Mouse (Mus musculus) embryonic facial prominence, embryonic 12.5 days (tissue): ENCODE measurements around the gene Fndc9. TPM values are rescaled to one million over a fixed set of nuclear protein-coding genes. Genes with fewer than 3 reads are reported as not detected.

Source experiments
- ATAC-seq: fragments of 200-750 bp; cut with Nextera tagmentation; 2 replicates; pipeline ENCODE4 v1.8.0; 2017; ENCODE audit not compliant: insufficient number of reproducible peaks, insufficient read depth, low FRiP score, low TSS enrichment
- H3K27ac ChIP-seq: fragments of 300-500 bp; sonication (generic); 2 replicates; pipeline ENCODE4 v1.5.1; 2016; ENCODE audit warnings: mild to moderate bottlenecking
- H3K27me3 ChIP-seq: fragments of 300-500 bp; sonication (generic); 2 replicates; pipeline ENCODE4 v1.6.1; 2016; ENCODE audit warnings: mild to moderate bottlenecking, moderate library complexity
- H3K36me3 ChIP-seq: fragments of 300-500 bp; sonication (generic); 2 replicates; pipeline ENCODE4 v1.6.1; 2016; ENCODE audit warnings: mild to moderate bottlenecking
- H3K4me1 ChIP-seq: fragments of 300-500 bp; sonication (generic); 2 replicates; pipeline ENCODE4 v1.6.1; 2016
- H3K4me2 ChIP-seq: fragments of 300-500 bp; sonication (generic); replicated peaks from 2 replicates; pipeline ENCODE4 v1.6.1; 2016; ENCODE audit warnings: mild to moderate bottlenecking, moderate library complexity
- H3K4me3 ChIP-seq: fragments of 300-500 bp; sonication (generic); 2 replicates; pipeline ENCODE4 v1.5.1; 2016; ENCODE audit warnings: mild to moderate bottlenecking
- H3K9ac ChIP-seq: fragments of 300-500 bp; sonication (generic); 2 replicates; pipeline ENCODE4 v1.6.1; 2016; ENCODE audit warnings: mild to moderate bottlenecking, moderate library complexity
- H3K9me3 ChIP-seq: fragments of 300-500 bp; sonication (generic); 2 replicates; pipeline ENCODE4 v1.6.1; 2016; ENCODE audit warnings: mild to moderate bottlenecking, moderate library complexity
- WGBS: fragments of 180-500 bp; shearing (Covaris S2); methylation state at CpG from one replicate; pipeline ENCODE4 v1.1.7; 2016; 5-methylcytosine and 5-hydroxymethylcytosine counted together
- polyA plus RNA-seq: library from polyadenylated mRNA; unstranded; fragments of >200 nt; fragmentation: Nextera tagmentation; extraction: Ambion mirVana; gene quantifications from 2 replicates; pipeline ENCODE4 v1.2.1, GENCODE M21; 2016

Gene Fndc9
- polyA plus RNA-seq, 1 experiment from 2014 or later, result 0.12 TPM

DNA sequence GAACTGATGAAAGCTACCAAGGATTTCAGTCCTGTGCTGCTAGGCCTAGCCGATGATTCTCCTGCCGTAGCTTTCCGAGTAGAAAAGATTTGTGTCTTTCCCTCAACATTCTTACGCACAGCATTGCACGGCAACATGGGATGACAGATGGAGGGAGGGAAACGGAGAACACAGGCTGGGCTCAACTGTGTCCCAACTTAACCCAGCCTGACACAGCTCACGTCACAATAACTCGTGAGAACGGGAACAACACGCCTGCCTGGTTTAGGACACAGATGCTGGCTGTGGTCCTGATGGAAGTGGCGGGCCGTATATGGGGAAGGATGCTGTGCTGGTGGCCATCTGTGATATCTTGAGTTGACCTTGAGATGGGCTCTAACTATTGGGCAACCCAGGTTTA is 43.4 kb downstream of the Fndc9 start:
- Histone ChIP-seq H3K36me3 (peaks cover 3% of the 10 kb centered on the region; the same call in 1 of the 2 replicates), H3K9me3 (no peaks in the 10 kb centered on the region), H3K4me2 (no peak overlapping the region), H3K4me3 (no peak overlapping the region), H3K9ac (no peak overlapping the region), H3K27me3 (0 out of 2 replicates have a peak, but pooled peaks cover 2% of the 10 kb centered on the region), H3K27ac (no peak overlapping the region), H3K4me1 (no peaks in the 10 kb centered on the region)
- 93% methylated on average over 12 of the region's 12 CpGs for WGBS
- no peak for ATAC-seq

DNA sequence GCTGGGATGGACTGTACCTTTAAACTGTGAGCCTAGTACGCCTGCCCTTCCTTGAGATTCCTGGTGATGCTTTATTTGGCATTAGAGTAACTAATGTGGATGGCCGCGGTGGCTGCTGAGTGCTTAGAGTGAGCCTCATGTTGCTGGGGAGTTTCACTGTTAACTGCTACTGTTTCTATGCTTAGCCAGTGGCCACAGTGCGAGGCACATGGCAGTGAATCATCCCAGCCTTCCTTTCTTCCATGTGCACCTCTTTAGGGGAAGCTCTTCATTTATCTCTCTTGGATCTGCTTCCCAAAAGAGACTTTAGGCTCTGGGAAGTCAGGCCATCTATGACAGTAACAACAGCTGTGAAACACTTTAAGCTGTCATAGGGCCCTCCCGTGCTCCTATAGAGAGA is 47.3 kb downstream of the Fndc9 start:
- Histone ChIP-seq H3K27me3 (0 out of 2 replicates have a peak, but pooled peaks cover 2% of the 10 kb centered on the region), H3K9ac (no peak overlapping the region), H3K4me1 (0 out of 2 replicates have a peak, but pooled peaks cover 4% of the 10 kb centered on the region), H3K27ac (no peak overlapping the region), H3K36me3 (peaks cover 7% of the 10 kb centered on the region; the same call in 1 of the 2 replicates), H3K4me2 (no peak overlapping the region), H3K9me3 (no peaks in the 10 kb centered on the region), H3K4me3 (no peak overlapping the region)
- 96% methylated on average over 5 of the region's 5 CpGs for WGBS
- ATAC-seq, result no peak

GRCm38 (mm10) chr11:46283800-46284199 is 48.5 kb downstream of the Fndc9 start:
- Histone ChIP-seq H3K4me2 (no peak overlapping the region), H3K9me3 (no peaks in the 10 kb centered on the region), H3K27me3 (0 out of 2 replicates have a peak, but pooled peaks cover 2% of the 10 kb centered on the region), H3K4me3 (no peak overlapping the region), H3K4me1 (0 out of 2 replicates have a peak, but pooled peaks cover 4% of the 10 kb centered on the region), H3K36me3 (peaks cover 7% of the 10 kb centered on the region; the same call in 1 of the 2 replicates), H3K9ac (no peak overlapping the region), H3K27ac (no peak overlapping the region)
- 94% methylated on average over 6 of the region's 6 CpGs for WGBS
- no peak for ATAC-seq

GRCm38 (mm10) chr11:46286803-46287202 is 51.5 kb downstream of the Fndc9 start:
- Histone ChIP-seq H3K4me3 (no peak overlapping the region), H3K27ac (no peak overlapping the region), H3K9me3 (no peaks in the 10 kb centered on the region), H3K27me3 (0 out of 2 replicates have a peak, but pooled peaks cover 2% of the 10 kb centered on the region), H3K4me1 (peaks cover 11% of the 10 kb centered on the region; the same call in 1 of the 2 replicates), H3K4me2 (no peak overlapping the region), H3K36me3 (peaks cover 4% of the 10 kb centered on the region; the same call in 1 of the 2 replicates), H3K9ac (no peak overlapping the region)
- ATAC-seq, result no peak
- 47% methylated on average over 6 of the region's 6 CpGs for WGBS

- H3K9ac ChIP-seq, result no peak overlapping the region
- H3K4me1 ChIP-seq, result peaks cover 11% of the 10 kb centered on the region; the same call in 1 of the 2 replicates
- H3K9me3 ChIP-seq, result no peaks in the 10 kb centered on the region
- ATAC-seq, result no peak
- H3K4me2 ChIP-seq, result no peak overlapping the region
- H3K36me3 ChIP-seq, result peaks cover 4% of the 10 kb centered on the region; the same call in 1 of the 2 replicates
- no peak overlapping the region for H3K27ac ChIP-seq
- H3K27me3 ChIP-seq, result 0 out of 2 replicates have a peak, but pooled peaks cover 1% of the 10 kb centered on the region
- WGBS, result 55% methylated on average over 5 of the region's 5 CpGs
- H3K4me3 ChIP-seq, result no peak overlapping the region
Measured at GRCm38 (mm10) chr11:46288091-46288490, 52.8 kb downstream of the Fndc9 start.

GRCm38 (mm10) chr11:46289022-46289421 is 53.7 kb downstream of the Fndc9 start:
- Histone ChIP-seq H3K36me3 (peaks cover under 1% of the 10 kb centered on the region; the same call in 1 of the 2 replicates), H3K4me3 (no peak overlapping the region), H3K9me3 (no peaks in the 10 kb centered on the region), H3K4me2 (no peak overlapping the region), H3K4me1 (peaks cover 11% of the 10 kb centered on the region; the same call in 1 of the 2 replicates), H3K27ac (no peak overlapping the region), H3K27me3 (no peaks in the 10 kb centered on the region), H3K9ac (no peak overlapping the region)
- ATAC-seq, result no peak
- 84% methylated on average over 4 of the region's 4 CpGs for WGBS

Other genes with a start within 250 kb of the Fndc9 start
- gene Gm12166, start 183.2 kb upstream of the Fndc9 start, polyA plus RNA-seq, result 4.1 and 4.2 TPM in 2 replicates
- gene Adam19, start 179.5 kb upstream of the Fndc9 start, polyA plus RNA-seq, result 18.5 and 18.9 TPM in 2 replicates
- gene Nipal4, start 69.0 kb upstream of the Fndc9 start, polyA plus RNA-seq, result 0.43 and 0.79 TPM in 2 replicates
- gene Cyfip2, start 77.3 kb downstream of the Fndc9 start, polyA plus RNA-seq, result 16.0 and 19.2 TPM in 2 replicates
- gene Itk, start 154.0 kb downstream of the Fndc9 start, polyA plus RNA-seq, result 0.14 TPM in 1 of 2 replicates, not detected in the other
- gene Fam71b, start 161.0 kb downstream of the Fndc9 start, polyA plus RNA-seq, result not detected in 2 replicates
- gene Med7, start 201.4 kb downstream of the Fndc9 start, polyA plus RNA-seq, result 82.5 and 91.6 TPM in 2 replicates
- 0.10 TPM in 1 of 2 replicates, not detected in the other for gene Havcr2, start 219.4 kb downstream of the Fndc9 start, polyA plus RNA-seq